Mouse (Mus musculus) urinary bladder, postnatal 10 days (tissue): ENCODE data around the gene Adssl1.

Source experiments
- DNase-seq: peaks from one replicate; pipeline ENCODE4 v3.0.0; 2022; ENCODE audit warnings: low spot score

Gene Adssl1

DNA sequence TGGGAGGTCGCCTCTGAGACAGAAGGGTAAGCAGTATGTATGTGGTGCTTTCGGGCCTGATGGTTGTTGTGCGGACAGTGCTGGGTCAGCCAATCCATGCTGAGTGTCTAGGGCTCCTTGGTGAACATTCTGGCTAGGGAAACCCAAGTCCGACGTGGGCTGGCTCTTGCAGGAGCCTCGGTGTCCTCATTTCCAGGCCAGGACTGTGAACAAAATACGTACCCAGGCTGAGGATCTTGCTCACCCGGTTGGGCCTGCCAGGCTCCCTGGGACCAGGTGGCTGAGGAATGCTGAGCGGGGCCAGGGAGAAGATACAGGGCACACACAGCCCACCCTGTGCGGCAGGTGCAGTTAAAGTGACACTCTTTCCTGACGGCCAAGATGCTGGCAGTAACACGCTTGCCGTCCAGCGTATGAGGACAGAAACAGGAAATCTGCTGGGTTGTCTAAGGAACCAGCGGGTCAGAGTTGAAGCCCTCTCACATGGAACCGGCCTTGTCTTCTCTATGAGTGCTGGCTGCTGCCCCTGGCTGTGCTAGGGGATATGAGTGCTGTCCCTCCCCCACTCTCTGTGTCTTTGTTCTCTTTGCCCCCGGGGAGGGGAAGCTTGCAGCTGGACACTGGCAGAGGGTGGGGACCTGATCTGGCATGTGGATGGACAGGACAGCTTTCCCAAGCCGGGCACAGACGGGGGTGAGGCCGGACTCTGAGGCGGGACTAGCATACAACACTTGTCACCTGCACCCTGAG is 26.7 kb upstream of the Adssl1 start:
- DNase-seq: no peak

DNA sequence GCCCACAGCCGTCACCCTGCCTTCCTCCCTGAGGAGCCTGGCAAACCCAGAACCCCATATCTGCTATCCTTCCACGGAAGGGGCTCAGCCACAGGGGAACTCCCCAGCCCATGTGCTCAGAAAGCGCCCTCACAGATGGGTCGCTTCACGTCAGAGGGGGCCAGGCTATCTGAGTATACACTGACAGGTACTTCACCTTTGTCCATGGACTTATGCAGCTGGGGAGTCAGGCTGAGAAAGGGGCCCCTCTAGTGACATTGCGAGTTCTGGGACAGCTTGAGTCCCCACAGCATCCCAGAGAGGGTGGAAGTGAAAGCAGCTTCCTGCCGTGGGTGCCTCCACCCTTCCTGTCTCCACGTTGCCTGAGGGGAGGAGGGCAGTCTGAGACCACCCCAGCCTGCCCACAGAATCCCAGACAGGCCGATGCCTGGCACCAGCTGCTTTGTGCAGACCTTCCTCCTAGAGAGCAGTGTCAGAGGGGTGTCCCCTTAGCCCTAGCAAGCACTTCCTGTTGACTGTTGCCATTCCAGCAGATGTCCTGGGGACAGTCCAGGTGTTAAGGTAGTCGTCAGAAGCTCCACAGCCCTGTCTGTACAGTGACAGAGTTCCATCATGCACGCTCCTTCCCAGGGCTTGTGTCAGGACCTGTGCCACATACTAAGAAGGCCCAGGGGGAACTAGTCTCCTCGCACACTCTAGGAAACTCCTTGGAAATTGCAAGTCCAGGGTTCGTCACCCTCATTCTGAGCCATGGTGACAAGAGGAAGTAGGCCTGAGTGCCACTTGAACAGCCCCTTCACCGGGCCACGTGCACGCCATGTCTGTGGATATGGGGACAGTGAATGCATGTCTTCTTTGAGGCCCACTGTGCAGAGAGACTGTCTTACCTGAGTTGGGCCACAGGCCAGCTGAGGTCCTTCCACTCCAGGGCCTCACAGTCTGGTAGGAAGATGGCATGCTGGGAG is 25.6 kb upstream of the Adssl1 start:
- DNase-seq: no peak

DNA sequence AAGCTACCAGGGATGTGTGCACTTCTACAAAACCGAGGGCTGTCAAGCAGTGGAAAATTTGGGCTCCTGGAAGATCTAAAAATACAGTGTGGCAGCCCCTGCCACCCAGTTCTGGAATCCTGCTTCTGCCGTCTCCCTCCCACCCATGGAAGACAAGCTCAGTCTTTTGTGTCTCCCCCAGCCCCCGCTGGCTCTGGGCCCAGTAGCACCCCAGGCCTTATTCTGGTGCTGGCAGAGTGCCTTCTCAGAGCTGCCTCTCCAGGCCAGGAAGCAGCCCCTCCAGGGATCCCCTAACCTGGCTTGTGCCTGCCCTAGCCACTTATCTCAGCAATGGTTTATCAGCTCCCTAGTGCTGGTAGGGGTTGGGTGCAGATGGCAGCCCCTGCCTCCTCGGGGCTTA is 24.9 kb upstream of the Adssl1 start:
- DNase-seq: no peak

DNA sequence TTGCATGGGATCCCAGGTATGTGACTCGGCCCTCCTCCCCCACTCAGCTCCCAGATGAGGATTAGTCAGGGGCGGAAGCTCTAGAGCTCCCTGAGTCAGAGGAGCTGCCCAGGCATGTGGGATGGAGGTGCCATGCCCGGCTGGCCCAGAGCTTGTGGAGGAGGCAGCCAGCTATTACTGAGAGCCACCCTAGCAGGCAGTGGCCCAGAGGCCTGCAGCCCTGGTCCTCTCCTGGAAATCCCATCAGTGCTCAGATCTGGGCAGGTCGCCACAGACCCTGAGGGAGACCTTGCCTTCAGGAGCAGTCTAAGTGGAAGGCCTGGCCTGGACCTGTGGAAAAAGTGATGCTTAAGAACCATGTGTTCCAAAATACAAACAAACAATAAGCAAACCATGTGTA is 24.2 kb upstream of the Adssl1 start:
- no peak for DNase-seq

DNA sequence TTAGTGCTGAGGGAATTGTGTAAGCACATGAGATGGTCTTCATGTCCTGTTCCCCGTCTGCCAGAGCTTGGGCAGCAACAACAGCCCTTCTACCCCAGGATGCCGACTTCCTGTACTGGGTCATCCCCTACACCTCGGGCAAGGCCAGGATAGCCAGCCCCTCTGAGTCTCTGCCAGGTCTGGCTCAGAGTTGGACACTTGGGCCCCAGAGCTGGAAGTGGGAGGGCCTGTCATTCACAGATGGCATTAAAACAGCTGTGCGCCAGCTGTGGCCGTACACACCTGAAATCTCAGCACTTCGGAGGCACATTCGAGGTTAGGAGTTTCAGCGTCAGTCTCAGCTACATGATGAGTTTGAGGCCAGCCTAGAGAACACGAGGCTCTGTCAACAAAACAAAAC is 23.4 kb upstream of the Adssl1 start:
- no peak for DNase-seq

DNA sequence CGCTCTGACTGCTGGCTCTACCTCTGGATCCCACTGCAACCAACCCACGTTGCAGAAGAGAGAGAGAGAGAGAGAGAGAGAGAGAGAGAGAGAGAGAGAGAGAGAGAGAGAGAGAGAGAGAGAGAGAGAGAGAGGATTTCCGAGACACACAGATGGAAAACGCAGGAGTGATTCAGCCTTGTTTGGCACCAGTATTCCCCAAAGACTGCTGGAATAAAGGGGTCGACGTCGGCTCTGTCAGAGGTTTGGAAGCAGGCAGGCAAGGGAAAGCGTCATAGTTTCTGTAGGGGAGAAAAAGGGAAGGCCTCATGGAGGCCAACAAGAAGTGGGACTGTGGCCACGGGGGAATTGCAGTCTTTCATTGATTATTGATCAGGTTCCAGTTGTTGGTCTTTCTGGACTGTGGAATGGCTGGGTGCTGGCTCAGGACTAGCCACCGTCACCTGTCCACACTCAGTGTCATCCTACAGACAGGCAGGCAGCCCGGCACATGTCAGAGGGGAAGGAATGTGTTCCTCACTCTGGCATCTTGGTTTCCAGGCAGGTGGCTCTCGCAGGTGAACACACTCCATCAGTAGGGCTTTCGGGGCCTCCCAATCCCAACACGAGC is 22.8 kb upstream of the Adssl1 start:
- no peak for DNase-seq

DNA sequence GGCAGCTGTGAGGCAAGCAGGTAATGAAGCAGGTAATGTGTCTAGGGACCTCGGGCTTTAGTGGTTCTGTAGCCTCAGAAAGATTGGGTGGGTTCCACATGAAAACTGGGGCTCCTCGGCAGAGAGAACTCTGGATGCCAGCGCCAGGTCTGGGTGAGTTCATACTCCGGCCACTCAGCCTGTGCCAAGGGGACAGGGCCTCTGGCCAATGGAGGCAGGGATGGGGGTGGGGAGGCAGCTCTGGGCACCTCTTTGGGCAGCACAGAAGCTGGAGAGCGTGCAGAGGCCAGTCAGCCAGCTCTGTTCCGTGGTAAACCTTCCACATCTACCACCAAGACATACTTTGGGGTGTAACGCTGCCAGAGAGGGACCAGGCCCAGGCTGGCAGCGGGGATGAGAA is 22.2 kb upstream of the Adssl1 start:
- no peak for DNase-seq

DNA sequence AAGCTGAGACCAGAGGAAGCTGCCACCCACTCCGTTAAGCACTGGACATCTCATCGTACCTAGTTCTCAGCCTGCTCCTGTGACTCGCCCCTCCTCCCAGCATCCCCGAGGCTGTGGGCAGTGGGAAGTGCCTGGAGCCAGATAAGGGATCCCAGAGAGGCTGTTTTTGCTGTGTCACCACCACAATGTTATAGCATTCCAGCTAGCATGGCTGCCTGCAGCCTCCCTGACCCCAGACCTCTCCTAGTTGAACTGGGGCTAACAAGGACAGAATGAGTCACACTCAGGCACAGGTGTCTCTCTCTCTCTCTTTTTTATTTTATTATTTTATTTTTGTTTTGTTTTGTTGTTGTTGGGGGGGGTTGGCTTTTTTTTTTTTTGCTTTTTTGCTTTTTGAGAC is 20.6 kb upstream of the Adssl1 start:
- DNase-seq: no peak

DNA sequence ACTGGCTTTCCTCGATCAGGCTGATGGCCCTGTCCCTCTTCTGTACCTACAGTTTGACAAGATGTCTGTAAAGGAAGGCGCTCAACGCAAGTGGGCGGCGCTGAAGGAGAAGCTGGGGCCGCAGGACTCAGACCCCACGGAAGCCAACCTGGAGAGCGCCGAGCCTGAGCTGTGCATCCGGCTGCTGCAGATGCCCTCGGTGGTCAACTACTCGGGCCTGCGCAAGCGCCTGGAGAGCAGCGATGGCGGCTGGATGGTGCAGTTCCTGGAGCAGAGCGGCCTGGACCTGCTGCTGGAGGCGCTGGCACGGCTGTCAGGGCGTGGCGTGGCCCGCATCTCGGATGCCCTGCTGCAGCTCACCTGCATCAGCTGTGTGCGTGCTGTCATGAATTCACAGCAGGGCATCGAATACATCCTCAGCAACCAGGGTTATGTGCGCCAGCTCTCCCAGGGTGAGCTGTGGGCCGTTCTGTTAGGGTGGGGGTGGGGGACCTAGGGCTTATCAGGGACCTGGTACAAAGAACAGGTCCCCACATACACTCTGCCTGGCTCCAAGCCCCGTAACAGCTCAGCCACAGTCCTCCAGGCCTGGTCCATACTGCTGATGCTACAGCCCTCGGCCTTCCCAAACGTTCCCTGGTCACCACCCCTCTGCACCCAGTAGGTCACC is 19.8 kb upstream of the Adssl1 start:
- DNase-seq: no peak

DNA sequence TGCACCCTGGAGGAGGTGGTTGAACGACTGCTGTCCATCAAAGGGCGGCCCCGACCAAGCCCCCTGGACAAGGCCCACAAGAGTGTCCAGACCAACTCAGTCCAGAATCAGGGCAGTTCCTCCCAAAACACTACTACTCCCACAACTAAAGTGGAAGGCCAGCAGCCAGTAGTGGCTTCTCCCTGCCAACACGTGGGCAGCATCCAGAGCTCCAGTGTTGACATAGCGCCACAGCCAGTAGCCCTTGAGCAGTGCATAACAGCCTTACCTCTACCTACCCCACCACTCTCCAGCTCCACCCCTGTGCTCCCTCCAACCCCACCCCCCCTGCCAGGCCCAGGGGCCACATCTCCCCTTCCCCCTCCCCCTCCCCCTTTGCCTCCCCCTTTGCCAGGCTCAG is 15.8 kb upstream of the Adssl1 start:
- DNase-seq: no peak

DNA sequence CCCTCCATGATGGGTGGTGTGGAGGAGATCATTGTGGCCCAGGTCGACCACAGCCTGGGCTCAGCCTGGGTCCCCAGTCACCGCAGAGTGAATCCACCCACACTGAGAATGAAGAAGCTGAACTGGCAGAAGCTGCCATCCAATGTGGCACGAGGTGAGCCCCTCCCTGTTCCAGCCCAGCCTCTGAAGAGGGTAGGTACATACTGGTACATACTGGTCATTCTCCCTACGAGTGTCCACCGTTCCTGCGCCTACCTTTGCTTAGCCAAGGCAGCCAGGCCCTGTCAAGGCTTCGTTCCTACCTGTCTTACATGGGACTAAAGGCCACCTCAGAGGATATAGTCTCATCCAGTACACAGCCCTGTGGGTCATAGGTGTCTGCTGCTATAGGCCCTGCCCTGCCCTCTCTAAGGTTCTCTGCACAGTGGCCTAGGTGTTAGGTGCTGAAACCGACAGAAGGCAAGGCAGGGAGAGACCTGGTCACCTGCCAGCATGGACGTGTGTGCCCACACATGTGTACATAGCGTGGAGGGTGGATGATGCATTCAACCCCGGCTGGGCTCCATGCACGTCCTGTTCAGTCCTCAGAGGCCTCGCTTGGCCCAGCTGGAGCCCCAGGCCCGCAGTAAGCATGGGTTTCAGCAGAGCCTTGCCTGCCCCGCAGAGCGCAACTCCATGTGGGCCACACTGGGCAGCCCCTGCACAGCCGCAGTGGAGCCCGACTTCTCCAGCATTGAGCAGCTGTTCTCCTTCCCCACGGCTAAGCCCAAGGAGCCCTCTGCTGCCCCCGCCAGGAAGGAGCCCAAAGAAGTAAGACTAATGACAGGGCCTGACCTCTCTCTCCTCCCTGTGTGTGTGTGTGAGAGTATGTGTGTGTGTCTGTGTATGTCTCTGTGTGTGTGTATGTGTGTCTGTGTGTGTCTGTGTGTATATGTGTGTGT is 14.9 kb upstream of the Adssl1 start:
- no peak for DNase-seq

DNA sequence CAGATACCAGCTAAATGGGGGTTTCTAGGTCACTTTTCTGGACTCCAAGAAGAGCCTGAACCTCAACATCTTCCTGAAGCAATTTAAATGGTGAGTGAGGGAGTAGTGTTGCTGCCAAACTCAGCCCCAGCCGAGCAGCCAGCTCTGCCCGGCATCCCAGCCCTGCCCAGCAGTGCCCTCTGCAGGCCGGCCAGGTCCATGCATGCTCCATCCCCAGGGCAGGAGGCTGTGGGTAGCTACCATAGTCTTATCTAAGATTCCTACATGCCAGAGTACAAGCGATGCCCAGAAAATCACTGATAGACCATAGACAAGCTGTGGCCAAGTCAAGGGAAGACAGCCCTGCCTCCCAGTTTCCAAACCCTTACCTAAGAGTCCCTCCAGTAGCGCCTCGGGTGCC is 14.1 kb upstream of the Adssl1 start:
- no peak for DNase-seq

DNA sequence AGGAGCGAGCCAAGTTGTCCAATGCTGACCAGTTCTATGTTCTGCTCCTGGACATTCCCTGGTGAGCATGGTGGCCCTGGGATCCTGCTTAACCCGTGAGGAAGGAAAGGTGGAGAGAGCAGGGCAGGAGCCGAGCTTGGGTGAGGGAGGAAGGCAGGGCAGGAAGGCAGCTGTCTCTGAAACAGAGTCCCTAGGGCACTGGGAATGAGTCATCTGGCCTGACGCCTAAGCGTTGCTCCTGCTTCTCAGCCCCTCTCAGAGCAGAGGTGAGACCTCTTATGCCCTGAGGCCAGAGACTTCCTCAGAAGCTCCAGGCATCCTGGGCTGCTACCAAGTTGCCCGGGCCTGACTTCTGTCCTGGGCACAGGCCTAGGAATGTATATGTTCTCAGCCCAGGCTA is 12.8 kb upstream of the Adssl1 start:
- no peak for DNase-seq

DNA sequence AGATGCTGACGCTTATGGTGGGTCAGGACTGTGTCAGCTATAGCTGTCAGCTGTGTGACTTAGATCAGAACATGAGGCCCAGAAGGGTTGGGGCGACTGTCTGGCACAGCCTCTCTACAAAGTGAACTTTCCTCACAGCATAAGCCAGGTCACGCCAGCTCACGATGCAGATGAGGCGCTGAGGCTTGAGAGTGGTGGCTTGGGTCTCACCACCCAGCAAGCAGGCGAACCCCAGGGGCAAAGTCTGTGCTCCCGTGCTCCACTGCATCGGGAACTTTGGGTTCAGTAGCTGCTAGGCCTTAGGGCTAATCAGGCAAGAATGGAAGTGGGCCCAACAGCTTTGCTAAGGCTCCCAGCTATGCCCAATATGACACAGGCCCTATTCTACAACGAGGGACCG is 10.8 kb upstream of the Adssl1 start:
- DNase-seq: no peak

DNA sequence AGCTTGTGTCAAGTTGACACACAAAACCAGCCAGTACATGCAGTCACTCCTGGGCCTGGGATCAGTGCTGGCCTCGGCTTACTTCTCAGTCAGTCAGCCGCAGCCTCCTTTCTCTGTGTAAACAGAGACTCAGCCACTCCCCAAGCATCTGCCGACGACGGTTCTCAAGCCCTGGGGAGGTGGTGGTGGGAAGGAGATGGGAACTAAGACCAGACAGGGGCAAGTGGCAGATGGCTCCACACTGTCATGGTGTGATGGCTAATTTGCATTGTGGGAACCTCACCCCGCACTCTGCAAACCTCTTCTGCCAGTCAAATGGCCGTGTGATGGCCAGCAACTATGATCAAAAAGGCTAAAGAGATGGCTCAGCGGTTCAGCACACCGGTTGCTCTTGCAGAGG is 3.2 kb upstream of the Adssl1 start:
- DNase-seq: no peak

DNA sequence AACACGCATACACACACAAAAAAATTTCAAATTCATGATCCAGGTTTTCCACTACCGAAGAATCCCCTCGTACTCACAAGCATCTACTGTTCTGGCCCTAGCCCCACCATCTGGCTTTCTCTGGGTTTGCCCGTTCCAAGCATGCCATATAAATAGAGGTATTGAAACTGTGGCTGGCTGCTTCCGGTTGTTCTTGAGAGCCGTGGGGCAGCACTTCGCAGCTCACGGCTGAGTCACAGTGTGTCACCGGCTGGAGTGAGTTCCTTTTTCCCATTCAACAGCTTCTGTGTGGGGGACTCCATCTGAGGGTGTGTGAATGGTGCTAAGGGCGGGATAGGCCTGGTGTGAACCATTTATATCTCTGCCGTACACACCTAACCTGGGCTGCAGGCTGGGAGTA is 2.7 kb upstream of the Adssl1 start:
- no peak for DNase-seq

DNA sequence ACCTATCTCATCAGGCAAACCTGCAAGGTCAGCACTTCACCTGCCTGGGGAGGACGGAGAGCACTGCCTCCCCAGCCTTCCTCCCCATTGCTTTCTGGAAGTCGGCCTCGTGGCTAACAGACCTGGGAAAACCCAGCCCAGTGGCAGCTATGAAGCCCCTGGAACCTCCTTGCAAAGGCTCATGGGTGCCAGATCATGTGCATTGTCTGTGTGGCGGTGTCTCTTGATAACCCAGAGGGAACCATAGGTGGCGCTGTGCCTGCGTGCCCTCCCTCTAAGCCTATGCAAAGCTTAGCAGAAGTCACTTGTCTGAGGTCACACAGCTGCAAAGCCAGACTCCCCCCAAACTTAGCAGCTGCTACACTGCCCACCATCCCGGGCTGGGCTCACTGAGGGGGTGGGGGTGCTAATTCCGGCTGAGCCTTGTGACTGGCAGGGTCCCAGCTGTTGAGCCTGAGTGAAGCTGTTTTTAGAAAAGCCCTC is 1.9 kb upstream of the Adssl1 start:
- no peak for DNase-seq

DNA sequence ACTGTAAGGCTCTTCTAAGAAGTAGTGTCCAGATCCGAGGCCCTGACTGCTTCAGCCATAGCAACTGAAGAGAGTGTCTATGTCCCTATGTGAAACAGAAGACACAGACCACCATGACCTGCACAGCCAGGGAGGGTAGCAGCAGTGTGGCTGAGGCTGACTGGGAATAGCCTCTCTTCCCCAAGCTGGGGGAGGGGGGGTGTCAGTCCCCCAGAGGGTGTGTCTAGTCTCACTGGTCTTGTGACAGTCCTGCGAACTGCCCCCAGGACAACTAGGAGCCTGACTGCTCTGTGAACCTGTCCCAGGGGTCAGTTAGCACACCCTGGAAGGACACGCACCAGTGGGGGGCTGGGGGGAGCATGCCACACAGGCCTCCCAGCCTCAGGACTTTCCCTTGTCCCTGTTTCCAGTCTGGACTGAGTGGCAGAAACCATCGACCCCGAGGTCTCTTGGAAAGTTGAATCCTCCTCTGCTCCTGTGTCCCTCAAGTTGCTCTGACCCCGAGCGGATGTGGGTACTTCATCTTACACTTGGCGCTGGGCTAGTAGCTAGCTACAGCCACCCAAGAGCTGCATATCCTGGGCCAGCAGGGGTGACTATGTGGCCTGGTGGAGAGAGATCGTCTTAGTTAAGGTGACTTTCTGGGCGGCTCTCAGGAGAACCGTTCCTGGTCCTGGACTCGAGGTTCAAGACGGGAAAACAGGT is 712 bp upstream of the Adssl1 start:
- DNase-seq: no peak

DNA sequence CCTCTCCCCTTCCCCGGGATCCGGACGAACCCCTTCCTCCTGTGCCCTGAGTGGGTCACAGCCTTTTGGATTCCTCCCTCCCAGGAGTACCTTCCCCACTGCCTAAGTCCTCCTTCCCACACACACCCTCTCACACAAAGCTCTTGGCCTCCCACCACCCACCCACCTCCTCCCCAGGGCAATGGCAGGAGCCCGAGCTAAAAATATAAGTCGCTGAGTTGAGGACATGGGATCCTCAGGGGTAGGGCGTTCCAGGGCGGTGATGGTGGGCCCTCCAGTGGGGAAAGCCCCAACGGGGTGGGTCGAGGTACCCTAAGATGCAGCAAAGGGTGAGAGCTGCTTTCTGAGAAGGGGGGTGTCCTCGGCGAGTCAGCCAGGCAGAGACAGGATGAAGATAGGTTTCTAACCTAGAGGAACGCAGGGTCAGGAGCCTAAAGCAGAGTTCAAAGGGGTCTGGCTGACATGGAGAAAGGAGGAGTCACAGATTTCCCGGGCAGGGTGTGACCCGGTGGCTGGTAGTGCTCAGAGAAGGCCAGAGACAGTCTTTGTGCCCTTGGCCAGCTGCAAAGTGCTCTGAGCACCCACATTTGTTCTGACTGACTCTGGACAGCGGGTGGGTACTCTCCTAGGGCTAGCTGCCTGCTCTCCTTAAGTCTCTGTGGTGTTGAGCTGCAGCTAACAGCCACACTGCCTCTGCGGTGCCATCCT is 663 bp downstream of the Adssl1 start:
- no peak for DNase-seq

DNA sequence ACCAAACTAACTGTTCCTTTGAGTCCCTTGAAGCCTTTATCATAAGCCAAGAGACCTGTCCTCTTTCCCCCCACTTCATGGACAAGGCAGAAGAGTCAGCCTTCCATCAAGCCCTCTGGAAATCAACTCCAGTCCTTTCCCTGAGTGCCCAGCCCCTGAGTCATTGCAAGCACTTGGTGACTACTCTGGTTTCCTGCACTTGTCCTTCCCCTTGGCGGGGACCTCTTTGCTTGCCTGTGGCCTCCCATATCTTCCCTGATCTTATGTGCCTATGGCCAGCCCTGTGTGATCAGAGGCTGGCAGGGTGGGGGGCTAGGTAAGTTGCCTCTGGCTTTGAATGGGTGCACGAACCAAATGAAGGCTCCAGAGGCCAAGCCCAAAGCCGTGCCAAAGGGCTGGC is 2.1 kb downstream of the Adssl1 start:
- DNase-seq: no peak
